Mouse (Mus musculus) ES-Bruce4 (cell line): ENCODE data around the gene Ube2d3.

Experiments used
- CTCF ChIP-seq: IDR thresholded peaks from one replicate; pipeline ENCODE4 v1.8.1; 2011; ENCODE audit warnings: low read depth, low read length
- EP300 ChIP-seq: IDR thresholded peaks from 2 replicates; pipeline ENCODE4 v1.6.1; 2011; ENCODE audit warnings: low read depth, low read length; ENCODE audit not compliant: insufficient read depth
- POLR2A ChIP-seq: IDR thresholded peaks from one replicate; pipeline ENCODE4 v1.8.1; 2011; ENCODE audit warnings: low read length; ENCODE audit not compliant: insufficient read depth

GRCm38 (mm10) chr3:135420542-135421309 lies 17.2 kb upstream of the Ube2d3 start:
- TF ChIP-seq CTCF (no peak), POLR2A (no peak), EP300 (no peak)
